Mouse (Mus musculus) bone marrow macrophage, adult 2 months (primary cell): Measurements from ENCODE around the gene Srgap3. TPM values are rescaled to one million over a fixed set of nuclear protein-coding genes. Genes with fewer than 3 reads are reported as not detected.
"Not testable (repeated sequence)": the region's sequence is repeated elsewhere in the genome, so short reads cannot be mapped to it uniquely, and the experiment has no call there.

Source experiments
- H3K27ac ChIP-seq: 2 replicates; pipeline ENCODE4 v1.5.1; 2012; ENCODE audit warnings: low read depth, low read length; ENCODE audit not compliant: insufficient read depth
- H3K4me1 ChIP-seq: 2 replicates; pipeline ENCODE4 v1.6.1; 2012; ENCODE audit warnings: low read length; ENCODE audit not compliant: control insufficient read depth, insufficient read depth
- H3K4me3 ChIP-seq: 2 replicates; pipeline ENCODE4 v1.5.1; 2012; ENCODE audit warnings: mild to moderate bottlenecking, low read length, moderate library complexity; ENCODE audit not compliant: insufficient read depth
- CTCF ChIP-seq: IDR thresholded peaks from 2 replicates; pipeline ENCODE4 v1.5.1; 2012; ENCODE audit warnings: low read depth, mild to moderate bottlenecking, low read length, moderate library complexity
- POLR2A ChIP-seq: IDR thresholded peaks from 2 replicates; pipeline ENCODE4 v1.6.1; 2012; ENCODE audit warnings: mild to moderate bottlenecking, low read depth, low read length, borderline replicate concordance
- polyA plus RNA-seq: library from polyadenylated mRNA; stranded (reverse); fragments of >200 nt; gene quantifications from 2 replicates; pipeline ENCODE4 v1.2.4, GENCODE M21; 2012; ENCODE audit not compliant: missing spikeins, insufficient read depth, insufficient read length

Gene Srgap3
- polyA plus RNA-seq, 1 experiment = 2.9 TPM

- Histone ChIP-seq H3K4me3 (no peak overlapping the region), H3K4me1 (peaks cover 6% of the 10 kb centered on the region), H3K27ac (no peak overlapping the region)
- no peak for TF ChIP-seq CTCF
- no peak for TF ChIP-seq POLR2A
These were observed 214.6 kb downstream of the Srgap3 start for GRCm38 (mm10) chr6:112732434-112732833.

- H3K27ac ChIP-seq = no peak overlapping the region
- H3K4me3 ChIP-seq = no peak overlapping the region
- TF ChIP-seq POLR2A = no peak
- TF ChIP-seq CTCF = no peak
- H3K4me1 ChIP-seq = peaks cover 6% of the 10 kb centered on the region
These were observed 215.7 kb downstream of the Srgap3 start for GRCm38 (mm10) chr6:112731386-112731785.

- Histone ChIP-seq H3K4me3 (peak overlapping the region; percentile 33), H3K27ac (peak overlapping the region; percentile 34; the same call in 1 of the 2 replicates), H3K4me1 (peaks cover 11% of the 10 kb centered on the region)
- no peak for TF ChIP-seq CTCF
- TF ChIP-seq POLR2A = no peak
These were observed 218.2 kb downstream of the Srgap3 start for GRCm38 (mm10) chr6:112728760-112729422.

- Histone ChIP-seq H3K4me1 (peaks cover 16% of the 10 kb centered on the region), H3K4me3 (0 out of 2 replicates have a peak overlapping the region, but pooled peaks have one; percentile 22), H3K27ac (no peak overlapping the region)
- no peak for TF ChIP-seq CTCF
- no peak for TF ChIP-seq POLR2A
These were observed 221.6 kb downstream of the Srgap3 start for GRCm38 (mm10) chr6:112725468-112725867.

- TF ChIP-seq POLR2A (no peak), CTCF (no peak)
- no peak overlapping the region for H3K27ac ChIP-seq
These were observed 226.5 kb downstream of the Srgap3 start for GRCm38 (mm10) chr6:112720409-112721080.

GRCm38 (mm10) chr6:112719983-112720382 is 227.1 kb downstream of the Srgap3 start:
- H3K4me3 ChIP-seq = no peak overlapping the region
- no peak for TF ChIP-seq CTCF
- no peak for TF ChIP-seq POLR2A
- no peak overlapping the region for H3K27ac ChIP-seq
- H3K4me1 ChIP-seq = peaks cover 10% of the 10 kb centered on the region

More at GRCm38 (mm10) chr6:112720409-112721080, 226.5 kb downstream of the Srgap3 start:
- Histone ChIP-seq H3K4me3 (no peak overlapping the region), H3K4me1 (peaks cover 10% of the 10 kb centered on the region)

- H3K27ac ChIP-seq = no peak overlapping the region
- H3K4me3 ChIP-seq = no peak overlapping the region
- peaks cover 10% of the 10 kb centered on the region for H3K4me1 ChIP-seq
- TF ChIP-seq CTCF = peak; percentile 78; the same call in 1 of the 2 replicates
- TF ChIP-seq POLR2A = no peak
These were observed 229.9 kb downstream of the Srgap3 start for GRCm38 (mm10) chr6:112717168-112717567.

- peaks cover 5% of the 10 kb centered on the region for H3K4me1 ChIP-seq
- H3K4me3 ChIP-seq = no peak overlapping the region
- H3K27ac ChIP-seq = no peak overlapping the region
- TF ChIP-seq POLR2A = no peak
- TF ChIP-seq CTCF = no peak
These were observed 233.1 kb downstream of the Srgap3 start for GRCm38 (mm10) chr6:112713951-112714350.

- not testable (repeated sequence) for H3K4me3 ChIP-seq, H3K27ac ChIP-seq, H3K4me1 ChIP-seq
These were observed 244.8 kb downstream of the Srgap3 start for GRCm38 (mm10) chr6:112702296-112702695.

GRCm38 (mm10) chr6:112700392-112700791 is 246.7 kb downstream of the Srgap3 start:
- TF ChIP-seq POLR2A = no peak
- TF ChIP-seq CTCF = no peak
- Histone ChIP-seq H3K27ac (no peak overlapping the region), H3K4me1 (peaks cover 5% of the 10 kb centered on the region), H3K4me3 (no peak overlapping the region)

GRCm38 (mm10) chr6:112699115-112699514 is 248.0 kb downstream of the Srgap3 start:
- peaks cover 5% of the 10 kb centered on the region for H3K4me1 ChIP-seq

More at GRCm38 (mm10) chr6:112699115-112699514, 248.0 kb downstream of the Srgap3 start:
- H3K27ac ChIP-seq = no peak overlapping the region
- no peak overlapping the region for H3K4me3 ChIP-seq
- TF ChIP-seq CTCF (no peak), POLR2A (no peak)
